Mouse (Mus musculus) mature B cell (primary cell): ENCODE measurements at regions not wholly inside any gene's neighbourhood (a gene's known extent, or its start where the extent isn't known, plus 50 kb on each side); places are given as distances from the start of the nearest gene placed in this dataset.

Experiments used
- in situ Hi-C: fragments of 300-500 bp; cut with MboI; formaldehyde crosslinking; loops from 2 replicates; pipeline ENCODE4 v1.14.3; 2019

DNA sequence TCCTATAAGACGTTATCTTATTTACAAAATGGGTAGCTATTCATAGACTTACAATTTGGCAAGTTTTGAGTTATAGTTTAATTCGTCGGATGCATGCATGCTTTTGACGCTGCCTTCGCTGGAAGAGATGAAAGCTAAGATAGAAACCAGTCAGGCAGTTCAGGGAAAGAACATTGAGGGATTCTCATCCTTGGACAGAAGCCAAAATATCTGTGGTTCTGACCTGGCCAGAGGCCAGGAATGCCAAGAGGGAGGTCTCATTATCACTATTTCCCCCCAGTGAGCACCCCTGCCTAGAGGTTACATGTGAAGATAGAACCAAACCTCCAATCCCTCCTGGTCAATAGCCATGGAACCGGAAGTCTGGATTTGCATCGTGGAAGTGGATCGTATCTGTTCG, 167.1 kb upstream of the Ankrd55 start:
- in situ Hi-C loops, result no loop called here

DNA sequence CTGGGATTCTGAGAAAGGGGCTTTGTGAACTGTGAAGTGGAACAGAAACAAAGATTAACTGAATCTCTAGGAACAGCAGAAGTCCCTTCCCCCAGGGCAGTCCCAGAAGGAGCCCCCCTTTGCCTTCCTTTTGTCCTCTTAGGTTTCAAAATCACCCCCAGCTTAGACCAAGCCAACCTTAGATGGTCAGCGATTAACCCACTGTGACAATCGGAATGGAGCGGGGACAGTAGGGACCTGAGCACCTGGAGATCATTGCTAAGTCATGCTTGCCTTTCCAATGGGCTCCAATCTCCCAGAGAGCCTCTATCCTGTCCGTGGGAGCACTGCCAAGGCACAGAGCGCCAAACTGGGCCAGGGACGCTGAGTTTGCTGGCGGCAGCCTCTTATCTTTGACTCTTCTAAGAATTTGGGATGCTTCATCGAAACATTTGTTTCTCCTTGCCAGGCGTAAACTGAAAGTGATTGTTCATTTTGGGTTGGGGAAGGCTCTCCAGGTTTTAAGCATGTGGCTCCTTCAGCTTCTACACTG, 165.3 kb upstream of the Ankrd55 start:
- in situ Hi-C loops, result no loop called here

DNA sequence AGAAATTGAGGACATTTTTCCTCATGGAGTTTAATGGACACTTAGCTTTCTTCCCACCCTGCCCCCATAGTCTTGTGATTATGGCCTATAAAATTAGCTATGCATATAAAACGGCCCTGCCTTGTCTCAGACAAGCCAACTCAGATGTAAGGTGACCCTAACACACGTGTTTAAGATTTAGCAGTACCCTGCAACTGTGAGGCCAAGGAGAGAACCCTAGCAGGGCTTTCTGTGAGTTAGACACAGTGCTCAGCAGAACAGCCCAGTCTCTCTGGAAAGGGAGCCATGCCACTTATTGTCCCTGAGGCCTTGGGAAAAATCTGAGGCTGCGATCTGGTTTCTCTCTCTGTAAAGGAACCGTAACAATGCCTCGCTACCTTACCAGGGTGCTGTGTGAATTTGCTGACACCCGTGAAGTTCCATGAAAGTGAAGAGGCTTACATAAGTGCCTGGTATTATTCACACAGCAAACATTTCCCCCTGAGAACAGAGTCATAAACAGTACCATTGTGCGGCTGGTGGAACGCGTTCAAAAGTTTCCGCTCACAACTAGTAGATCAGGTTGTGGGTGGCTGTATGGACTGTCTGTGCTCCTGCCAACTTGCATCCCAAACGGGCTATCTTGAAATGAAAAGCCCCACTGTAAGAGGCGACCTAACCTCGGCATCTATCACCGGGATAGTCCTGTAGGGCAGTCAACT, 162.3 kb upstream of the Ankrd55 start:
- in situ Hi-C loops, result no loop called here

DNA sequence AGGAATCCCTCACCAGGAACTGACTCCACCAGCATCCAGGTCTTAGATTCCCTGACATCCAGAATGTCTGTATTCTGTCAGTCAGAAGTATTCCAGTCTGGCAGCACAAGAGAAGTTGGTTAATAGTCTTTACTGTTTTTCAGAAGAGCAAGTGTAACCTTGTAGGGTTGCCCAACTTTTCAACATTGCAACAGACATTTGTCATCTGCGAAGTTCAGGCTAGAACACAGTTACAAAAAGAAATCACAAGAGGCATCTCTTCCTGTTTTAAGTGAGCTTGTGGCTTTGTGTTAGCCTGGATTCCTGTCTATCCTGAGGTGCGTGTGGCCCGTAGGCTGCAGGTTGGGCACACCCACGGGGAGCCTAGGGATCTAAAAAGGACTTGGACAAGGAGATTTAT, 158.0 kb upstream of the Ankrd55 start:
- in situ Hi-C loops, result no loop called here

DNA sequence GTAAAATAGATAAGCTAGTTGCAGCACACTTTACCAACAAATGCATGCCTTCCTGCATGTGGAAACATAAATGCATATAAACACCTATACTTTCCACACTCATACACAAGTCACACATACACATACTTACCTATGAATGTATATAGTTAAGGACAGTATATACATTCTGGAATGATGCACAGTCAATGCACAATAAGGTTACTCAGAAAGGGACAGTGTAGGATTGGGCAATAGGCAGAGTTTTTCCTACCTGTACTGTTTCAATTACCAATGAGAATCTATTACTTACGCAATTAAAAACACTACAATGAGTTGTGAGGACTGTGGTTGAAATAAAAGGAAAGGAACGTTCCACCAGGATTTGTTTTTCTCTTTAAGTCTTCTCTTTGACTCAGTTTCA, 157.5 kb upstream of the Ankrd55 start:
- in situ Hi-C loops, result no loop called here

DNA sequence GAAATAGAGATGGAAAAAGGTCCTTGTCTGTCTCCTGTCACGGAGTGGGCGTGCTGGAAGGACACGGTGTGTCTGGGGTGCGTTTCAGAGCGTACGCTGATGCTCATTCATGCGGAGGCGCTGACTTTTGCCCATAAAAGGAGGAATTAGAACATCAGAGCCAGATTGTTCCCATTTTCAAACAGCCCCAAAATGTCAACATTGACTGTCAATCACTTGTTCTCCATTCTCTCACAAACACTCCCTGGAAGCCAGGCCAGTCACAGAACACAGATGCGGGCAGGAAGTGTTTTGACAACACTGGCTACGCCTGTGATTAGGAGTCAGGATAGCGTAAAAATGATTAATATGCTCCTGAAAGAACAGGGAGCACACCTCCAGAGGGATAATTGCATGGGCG, 157.1 kb upstream of the Ankrd55 start:
- in situ Hi-C loops, result no loop called here

DNA sequence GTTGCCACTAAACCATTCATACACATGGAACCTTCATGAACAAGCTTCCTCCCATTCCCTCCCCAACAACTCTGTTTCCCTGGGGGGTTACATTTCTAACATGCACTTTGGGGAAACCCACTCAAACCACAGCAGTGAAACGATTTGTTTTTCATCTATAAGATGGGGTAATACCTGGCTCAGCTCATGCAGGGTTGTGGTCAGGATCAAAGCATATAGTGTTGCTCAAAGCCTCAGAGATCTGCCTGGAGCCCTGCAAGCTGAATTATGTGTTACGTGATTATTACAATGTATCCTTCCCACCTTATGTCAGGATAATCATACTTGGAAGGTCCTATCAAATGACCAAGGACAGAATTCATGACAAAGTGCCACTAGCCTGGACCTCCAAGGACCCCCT, 154.5 kb upstream of the Ankrd55 start:
- in situ Hi-C loops, result no loop called here

DNA sequence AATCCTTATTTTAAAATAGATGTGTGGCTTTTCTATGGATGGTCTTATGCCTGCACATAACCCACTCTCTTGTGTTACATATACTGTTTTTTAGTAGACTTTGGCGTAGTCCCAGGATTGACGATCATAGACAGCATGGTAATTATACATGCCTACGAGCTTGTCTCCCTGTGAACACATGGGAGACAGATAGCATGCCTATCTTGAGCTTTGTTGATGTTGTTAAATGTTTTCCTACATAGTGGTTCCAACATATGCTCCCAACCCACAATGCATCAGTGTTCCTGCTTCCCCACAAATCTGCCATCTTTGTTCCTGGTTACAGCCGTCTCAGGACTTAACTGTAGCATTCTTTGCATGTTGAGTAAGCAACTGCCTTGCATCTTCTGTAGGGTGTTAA, 153.6 kb upstream of the Ankrd55 start:
- in situ Hi-C loops, result no loop called here

DNA sequence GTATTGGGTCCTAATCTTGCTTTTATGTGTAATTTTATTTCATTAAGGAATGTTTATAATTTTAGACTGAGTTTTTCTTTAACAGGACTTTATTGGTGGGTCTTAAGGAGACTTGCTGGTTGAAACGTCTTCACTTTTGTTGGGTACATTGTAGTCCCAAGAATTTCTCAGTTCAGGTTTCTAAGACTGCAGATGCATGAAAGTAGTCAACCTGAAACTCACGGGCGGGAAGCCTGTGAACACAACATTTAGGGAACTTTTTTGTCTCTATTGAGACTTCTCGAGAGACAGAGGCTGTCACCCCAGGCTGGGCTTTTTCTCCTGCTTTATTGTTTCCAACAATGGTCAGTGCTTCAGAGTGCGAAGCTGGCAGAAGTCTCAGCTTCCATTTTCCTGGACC, 152.5 kb upstream of the Ankrd55 start:
- in situ Hi-C loops, result no loop called here

DNA sequence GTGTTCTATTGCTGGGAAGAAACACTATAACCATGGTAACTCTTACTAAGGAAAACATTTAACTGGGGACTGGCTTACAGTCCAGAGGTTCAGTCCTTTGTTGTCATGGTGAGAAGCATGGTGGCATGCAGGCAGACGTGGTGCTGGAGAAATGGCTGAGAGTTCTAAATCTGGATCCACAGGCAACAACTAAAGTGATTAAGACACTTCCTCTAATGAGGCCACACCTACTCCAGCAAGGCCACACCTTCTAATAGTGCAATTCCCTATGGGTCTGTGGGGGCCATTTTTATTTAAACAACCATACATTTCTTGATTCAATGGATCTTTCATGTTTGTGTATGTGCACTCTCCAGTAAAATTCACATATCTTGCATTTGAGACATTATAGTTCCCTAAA, 151.4 kb upstream of the Ankrd55 start:
- in situ Hi-C loops, result no loop called here

DNA sequence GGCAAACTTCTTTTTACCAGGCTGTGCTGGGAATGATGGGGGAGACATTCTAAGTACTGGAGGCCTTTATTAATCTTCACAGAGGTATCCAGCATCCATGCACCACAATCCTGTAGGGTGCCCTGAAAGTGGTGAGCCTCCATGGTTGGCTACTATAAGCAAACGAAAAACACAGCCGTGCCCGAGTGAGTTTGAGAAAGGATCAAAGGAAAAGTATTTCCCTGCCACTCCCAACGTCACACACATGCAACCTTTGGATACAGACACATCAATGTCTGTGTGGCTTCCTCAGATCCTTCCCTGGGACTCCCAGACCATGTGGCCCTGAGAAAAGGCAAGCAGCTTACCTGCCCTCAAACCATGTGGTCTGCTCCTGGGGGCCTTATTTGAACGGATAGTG, 147.4 kb upstream of the Ankrd55 start:
- in situ Hi-C loops, result no loop called here

DNA sequence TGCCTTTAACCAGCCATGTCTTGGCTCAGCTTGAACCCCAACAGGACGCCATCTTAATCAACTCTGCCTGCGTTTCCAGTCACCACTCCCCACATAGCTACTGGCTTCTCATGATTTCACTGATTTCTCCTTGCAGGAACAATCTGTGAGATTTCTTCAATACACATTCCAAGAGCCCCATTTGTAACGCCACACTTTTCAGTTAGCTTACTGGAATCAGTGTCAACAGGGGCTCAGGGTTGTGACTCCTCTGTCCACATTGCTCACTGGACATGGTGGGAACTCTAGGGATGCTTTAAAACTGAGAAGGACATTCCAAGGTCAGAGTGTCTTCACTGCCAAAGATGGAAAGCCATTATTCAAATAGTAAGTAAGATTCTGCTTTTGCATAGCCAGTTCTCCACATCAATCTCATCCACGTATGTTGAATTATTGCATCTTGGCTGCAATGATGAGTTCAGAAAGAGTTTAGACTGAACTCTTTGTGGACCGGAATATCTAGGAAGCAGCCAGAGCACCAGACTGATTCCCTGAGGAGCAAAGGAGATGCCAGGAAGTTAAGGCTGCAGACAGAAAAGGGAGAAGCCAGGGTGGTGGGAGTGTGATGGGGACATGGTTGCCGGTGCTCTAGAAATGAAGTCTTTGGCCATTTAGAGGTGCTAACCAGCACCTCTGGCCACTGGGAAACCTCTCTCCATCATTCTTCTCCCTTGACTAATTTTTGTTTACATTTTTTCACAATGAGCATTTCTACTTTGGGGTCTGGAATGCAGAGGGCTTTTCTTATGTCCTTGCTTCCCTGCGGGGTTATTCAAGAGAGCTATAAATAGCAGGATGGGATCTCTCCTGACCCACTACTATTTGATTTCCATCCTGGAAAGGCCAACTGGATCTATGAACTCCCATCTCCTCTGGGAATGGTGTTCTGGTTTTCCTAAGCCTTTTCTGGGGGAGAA, 143.6 kb upstream of the Ankrd55 start:
- in situ Hi-C loops, result no loop called here

DNA sequence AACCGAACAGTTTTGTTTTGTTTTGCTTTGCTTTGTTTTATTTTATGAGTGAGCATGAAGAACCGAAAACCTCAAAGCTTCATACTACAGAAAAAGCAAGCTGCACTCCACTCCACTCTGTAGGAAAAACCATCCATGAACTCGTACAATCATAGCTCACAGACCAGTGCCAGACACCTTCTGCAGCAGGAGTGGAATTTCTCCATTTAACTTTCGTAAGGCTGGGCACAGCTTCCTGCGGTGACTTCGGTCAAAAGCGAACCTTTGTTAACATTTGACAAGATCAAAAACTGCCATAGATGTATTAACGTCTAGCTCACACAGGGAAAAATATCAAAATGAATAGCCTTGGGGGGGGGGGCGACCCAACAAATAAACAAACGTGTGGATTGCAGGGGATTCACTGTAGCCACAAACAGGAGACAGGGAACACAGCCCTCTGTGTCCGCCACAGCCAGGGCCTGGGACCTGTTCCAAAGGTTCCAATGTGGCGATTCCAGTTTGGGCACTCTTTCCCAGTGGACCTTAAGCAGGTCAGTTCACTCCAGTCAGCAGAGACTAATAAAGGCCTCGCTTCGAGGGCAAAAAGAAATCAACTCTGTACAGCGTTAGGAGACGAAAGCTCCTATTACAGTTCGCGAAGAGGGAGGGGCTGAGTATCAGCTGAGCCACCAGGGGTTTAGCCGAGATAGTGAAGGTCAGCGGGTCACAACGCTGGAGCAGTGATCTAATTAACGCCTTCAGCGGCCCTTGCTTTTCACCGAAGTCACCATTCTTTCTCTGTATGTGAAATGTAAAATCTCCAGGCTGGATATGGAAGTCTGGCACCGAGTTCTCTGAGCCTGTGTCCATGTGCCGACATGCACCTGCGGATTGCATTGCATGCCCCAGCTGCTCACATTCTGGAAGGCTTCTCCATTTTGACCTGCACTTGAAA, 135.4 kb upstream of the Ankrd55 start:
- in situ Hi-C loops, result no loop called here

DNA sequence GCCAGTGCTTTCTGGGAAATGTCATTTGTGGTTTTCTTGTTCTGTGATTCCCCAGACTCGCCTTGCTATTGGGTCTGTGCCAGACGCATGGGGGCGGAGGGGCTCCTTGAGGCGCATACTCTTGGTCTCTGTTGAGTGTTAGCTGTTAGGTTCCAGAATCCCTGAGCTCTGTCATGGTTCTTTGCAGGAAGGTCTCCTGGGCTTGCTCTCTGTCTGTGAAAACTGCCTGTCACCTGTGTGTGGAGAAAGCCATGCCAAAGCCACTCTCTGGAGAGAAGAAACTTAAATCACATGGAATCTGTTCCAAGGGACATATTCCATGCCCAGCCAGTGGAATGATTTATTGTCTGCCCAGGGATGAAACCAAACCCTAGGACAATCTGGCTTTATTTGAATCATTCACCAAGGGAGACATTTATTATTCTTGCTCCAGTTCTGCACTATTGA, 134.5 kb upstream of the Ankrd55 start:
- in situ Hi-C loops, result no loop called here

DNA sequence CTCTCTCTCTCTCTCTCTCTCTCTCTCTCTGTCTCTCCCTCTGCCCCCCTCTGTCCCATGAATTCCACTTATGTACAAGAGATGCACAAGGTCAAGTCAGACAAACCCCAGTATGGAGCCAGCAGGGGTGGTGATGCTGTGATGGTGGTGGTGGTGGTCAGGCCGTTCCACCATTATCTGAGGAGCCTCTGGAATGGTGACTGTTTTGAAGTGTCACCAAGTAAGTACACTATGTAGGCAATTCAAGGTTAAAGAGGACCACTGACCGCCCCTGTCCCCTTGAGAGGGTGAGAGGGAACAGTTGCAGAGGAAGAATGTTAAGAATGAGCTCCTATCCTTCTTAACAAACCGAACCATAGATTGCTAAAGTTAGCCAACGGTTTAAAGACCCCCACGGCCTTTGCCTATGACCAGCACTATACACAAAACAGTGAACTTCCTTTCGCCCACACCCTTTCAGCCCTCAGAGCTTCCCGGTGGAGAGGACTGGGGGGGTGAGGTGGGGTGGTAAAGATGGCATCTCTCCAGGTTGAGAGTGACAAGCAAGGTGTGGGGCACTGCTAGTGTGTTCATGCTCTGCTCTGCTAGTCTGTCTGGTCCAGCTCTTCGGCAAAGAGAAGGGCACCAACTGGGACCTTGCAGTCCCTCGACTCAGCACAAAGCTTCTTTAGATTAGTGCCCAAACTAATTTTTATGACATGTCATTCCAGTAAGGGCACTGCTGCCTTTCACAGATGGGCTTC, 128.7 kb upstream of the Ankrd55 start:
- in situ Hi-C loops, result no loop called here

DNA sequence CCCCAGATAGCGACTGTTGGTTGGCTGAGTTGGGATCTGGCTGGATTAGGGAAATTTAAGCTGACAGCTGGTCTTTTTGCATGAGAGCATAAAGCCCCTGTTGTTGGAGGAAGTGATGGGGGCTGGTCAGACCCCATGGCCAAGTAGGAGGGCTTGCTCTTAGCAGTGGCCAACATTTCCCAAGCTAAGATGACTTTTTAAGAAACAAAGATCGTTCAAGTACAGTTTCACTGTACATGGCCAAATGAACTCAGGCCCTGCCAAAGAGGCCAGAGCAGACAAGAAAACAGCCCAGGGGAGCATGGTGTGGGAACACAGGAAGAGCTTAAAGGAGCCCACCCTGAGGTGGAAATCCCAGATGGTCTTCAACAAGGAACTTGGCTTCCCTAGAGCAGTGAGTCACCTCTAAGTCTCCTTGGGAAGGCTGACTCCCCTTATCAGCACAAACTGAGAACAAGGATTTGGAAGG, 128.0 kb upstream of the Ankrd55 start:
- in situ Hi-C loops, result no loop called here

DNA sequence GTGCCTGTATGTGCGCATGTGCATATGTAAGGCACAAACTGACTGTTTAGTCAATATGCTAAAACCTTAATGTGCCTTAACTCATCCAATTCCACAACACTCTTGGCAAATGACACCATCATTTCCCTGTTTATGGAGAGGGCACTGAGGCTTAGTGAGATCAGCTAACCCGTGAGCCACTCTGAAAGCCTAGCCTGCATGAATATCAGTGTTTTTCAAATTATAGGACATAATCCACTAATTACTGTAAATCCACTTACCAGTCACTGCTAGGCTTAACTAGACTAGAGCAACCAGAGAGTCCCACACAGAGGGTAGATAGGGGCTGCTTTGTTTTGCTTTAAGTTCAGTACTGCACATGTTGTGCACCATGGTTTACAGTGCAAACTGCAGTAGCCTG, 127.5 kb upstream of the Ankrd55 start:
- in situ Hi-C loops, result no loop called here

DNA sequence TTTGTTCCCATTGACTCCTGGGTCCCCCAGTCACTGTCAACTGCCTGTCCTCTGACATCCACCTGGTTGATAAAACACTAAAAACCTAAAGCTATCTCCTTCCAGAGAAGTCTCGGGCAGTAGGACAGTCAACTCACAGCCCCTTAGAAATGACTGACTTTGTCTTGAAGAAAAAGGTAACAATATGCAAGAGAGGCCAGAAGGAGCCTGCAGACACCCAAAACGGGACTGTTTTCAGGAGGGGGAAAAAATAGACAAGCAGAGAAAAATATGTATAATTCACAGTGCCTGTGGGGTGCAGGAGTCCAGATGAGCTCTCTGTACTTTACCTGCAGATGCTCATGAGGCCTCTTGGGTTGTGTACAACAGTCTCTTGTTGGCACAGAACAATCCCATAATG, 126.4 kb upstream of the Ankrd55 start:
- in situ Hi-C loops, result no loop called here

DNA sequence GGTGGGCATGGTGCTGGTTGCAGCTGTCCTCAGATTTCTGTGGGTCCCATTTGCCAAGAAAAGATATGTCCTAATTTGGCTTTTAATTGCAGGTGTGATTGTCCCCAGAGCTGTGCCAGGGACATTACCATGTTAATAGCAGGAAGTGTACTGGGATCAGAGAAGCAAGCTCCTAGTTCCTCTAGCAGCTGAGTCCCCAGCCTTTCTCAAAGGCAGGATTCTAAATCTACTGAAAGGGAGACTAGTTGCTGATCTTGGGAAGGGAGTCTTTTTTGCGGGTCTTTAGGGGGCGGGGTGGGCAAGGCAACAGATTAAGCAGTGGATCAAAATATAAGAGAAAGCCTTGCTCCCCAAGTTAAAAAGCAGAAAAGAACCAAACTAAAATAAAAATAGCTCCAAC, 122.3 kb upstream of the Ankrd55 start:
- in situ Hi-C loops, result no loop called here

DNA sequence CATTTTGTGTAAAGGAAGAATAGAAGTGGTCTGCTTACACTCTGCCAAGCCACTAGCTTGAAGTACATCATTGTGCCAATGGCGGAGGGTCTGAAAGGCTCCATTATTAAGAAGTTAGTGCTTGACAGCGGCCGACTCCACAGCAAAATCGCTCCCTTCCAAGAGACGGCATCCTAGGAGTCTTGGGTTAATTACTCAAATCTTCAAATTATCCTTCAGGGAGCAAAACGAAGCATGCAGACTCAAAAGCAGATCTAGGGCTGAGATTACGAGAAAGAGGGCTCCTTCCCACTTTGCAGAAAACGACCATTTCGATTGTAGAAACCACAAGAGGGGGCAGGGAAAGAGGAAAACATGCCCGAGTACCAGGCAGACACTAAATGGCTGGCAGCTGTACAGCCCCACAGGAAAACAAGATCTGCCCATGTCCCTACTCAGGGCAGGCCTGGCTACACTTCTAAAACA, 121.9 kb upstream of the Ankrd55 start:
- in situ Hi-C loops, result no loop called here

DNA sequence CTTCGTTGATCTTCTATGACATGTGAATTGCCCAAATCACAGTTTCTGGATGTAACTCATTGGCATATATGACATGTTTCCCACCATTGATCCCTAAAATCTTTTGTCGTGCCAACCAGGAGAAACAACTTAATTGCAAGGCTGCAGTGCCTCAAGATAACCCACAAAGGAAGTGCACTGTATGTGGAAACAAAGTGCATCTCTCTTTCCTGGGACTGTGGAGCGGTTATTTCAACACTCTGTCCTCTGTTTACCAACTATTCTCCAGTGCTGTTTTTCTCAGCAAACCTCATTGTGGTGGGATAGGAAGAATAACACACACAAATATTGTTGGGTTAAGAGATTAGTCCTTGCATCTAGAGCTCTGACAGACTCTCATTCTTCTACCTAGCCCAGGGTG, 119.8 kb upstream of the Ankrd55 start:
- in situ Hi-C loops, result no loop called here
